Mouse (Mus musculus) adipose tissue, adult 10 weeks (tissue): Measurements from ENCODE around the gene 1700066M21Rik. TPM values are rescaled to one million over a fixed set of nuclear protein-coding genes. Genes with fewer than 3 reads are reported as not detected.

Experiments used
- polyA plus RNA-seq: library from polyadenylated mRNA; stranded (reverse); fragments of 350-450 nt; fragmentation: Illumina TruSeq; extraction: RNeasy Lipid Tissue Mini Kit (QIAGEN cat#74804); gene quantifications from one replicate; pipeline ENCODE4 v1.2.3, GENCODE M21; 2014; ENCODE audit warnings: low read depth, low replicate concordance

1700066M21Rik gene
- polyA plus RNA-seq: 10.9 TPM

DNA sequence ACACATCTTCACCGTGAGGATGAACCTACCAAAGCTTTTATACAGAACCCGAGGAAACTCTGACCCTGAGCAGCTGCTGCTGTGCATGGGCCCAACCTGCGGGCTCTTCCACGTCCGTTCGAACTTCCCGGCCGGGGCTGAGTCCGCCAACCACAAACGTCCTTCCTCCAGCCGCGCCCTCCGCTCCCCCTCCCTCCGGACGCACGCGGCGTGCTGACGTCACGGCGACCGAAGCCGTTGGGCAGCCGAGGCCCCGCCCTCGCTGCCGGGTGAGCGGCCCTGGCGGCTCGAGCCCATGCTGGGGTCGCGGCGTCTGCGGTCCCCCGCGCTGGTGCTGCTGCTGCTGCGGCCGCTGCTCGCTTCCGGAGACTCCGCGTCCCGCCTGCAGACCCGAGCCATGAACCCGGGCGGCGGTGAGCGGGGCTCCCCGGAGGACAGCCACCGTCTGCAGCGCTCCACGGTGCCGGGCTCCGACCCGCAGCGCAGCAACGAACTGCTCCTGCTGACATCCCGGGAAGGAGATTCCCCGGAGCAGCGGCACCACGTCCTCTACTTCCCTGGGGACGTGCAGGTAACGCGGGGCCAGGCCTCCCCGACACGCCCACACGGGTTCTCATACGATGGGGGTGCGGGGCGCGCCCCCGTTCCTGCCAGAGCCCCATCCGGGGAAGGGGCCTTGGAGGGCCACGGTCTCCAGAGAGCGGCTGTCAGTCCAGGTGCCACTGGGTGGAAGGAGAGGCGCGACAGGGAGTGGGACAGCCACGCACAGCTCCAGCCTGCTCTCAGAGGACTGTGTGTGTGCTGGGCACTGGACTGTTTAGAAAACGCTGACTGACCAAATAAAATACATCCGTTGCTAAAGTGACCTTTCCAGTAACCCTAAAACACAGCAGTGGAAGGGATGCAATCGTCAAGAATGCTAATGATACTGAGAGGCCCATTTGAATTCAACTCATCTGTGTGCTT lies at the start of gene 1700066M21Rik:
Gene 1700066M21Rik (plus strand): TSS at position 245 of the 966 bp plus-strand sequence.

DNA sequence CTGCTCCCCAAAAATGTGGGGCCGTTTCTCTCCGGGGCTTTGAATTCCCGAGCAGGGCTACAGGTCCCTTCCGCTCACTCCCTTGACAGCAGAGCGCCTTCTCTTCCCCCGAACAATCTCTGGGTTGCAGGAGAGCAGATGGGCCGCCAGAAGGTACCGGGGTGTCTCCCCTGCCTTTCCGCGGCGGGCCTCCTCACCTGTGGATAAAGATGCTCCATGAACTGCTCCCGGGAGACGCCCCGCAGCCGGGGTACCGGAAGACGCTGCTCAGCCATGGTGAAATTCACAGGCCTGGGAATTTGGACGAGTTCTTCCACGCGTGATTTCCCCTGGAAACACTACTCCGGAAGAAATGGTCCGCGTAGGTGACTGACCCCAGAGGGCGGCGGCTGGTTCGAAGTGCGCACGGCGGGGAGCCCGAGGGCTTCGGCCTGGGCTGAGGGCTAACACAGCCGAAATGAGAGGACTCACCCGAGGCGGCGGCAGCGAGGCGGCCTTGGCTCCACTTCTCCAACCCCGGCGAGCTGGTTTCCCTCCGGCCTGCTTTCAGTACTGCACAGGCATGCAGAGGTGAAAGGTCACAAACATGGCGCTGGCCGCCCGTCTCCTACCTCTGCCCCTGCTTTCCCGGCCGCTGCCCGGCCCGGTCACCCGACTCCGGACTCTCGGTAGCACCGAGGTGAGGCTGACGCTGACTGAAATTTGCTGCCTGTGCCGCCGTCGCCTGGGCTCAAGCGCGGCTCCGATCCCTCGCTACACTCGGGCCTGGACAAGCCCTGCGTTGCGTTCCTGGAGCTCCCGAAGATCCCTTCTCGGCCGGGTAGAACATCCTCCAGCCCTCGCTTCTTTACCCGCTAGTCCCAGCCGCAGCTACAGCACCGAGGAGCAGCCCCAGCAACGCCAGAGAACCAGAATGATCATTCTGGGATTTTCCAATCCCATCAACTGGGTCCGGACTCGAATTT lies 29.0 kb downstream of the 1700066M21Rik start, which contains the start of the genes Maip1 and Tyw5:
Gene Maip1 (plus strand): TSS at position 142 of the 965 bp plus-strand sequence.
Gene Tyw5 (minus strand): TSS at position 915 of the 965 bp plus-strand sequence.

Other genes with a start within 250 kb of the 1700066M21Rik start
- 8.4 TPM for gene Maip1, start 28.7 kb downstream of the 1700066M21Rik start, polyA plus RNA-seq
- gene Tyw5, start 29.5 kb downstream of the 1700066M21Rik start, polyA plus RNA-seq: 11.0 TPM